Mouse (Mus musculus) right cerebral cortex, adult 2 months (tissue): ENCODE data around the gene Gstm6.
"Not testable (repeated sequence)": the region's sequence is repeated elsewhere in the genome, so short reads cannot be mapped to it uniquely, and the experiment has no call there.

Experiments
- DNase-seq, 2 experiments: peaks; one replicate each; pipeline ENCODE4 v3.0.0; 2021 to 2022; ENCODE audit warnings: low spot score in 2 of 2

Gene Gstm6

DNA sequence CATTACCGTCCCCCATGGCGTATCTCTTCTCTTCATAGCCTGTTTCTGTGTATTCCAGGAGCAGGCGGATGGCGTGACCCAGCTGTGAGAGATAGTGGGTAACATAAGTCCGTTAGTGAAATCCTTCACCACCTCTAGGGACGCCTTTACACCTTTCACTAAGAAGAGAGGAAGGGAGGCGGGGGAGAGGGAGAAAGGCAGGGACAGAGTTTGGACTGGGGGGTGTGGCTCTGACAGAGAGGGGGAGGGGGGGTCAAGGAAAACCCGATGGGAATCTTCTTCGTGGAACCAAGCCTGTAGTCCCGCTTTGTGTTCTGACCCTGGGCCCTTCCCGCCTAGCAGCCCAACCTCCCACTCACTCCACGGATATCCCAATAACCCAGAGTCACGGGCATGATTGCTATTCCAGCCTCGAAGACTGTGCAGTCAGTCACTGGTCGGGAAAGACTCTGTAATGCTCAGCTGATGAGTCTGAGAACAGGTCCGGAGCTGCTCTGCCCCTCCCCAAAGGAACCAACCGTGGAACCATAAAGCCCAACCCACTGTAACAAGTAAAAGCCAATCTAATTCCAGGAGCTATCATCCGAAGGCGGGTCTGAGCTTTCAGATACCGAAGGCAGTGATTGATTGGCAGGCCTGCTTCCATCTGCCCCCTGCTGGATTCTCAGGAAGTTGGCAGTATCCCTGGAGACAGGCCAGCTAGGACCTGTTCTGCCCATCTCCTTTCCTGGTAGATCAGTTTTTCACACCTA, at the start of gene Gstm6:
Gene Gstm6 (minus strand): TSS at position 511 of the 752 bp plus-strand sequence.
- DNase-seq, result no peak

DNA sequence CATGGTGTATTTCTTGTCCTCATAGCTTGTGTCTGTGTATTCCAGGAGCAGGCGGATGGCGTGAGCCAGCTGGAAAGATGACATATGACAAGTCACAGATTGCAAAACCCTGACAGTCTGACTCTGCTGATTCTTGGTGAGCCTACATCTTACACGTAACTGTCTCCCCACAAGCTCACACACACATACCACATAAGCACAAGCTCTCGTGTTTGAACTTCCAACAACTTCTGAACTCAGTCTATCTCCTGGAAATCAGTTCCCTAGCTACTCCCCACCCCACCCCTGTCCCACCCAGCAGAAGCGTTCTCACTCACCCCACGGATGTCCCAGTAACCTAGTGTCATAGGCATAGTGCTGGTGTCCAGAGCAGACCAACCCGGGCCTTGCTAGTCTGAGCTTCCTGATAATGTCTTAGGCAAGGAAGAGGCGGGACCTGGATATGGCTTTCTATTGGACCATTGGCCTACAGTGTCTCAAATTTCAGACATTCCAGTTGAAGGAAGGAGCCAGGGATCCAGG, 42.6 kb upstream of the Gstm6 start, which contains the start of gene Gstm2:
Gene Gstm2 (minus strand): TSS at position 413 of the 522 bp plus-strand sequence.
- no peak for DNase-seq

DNA sequence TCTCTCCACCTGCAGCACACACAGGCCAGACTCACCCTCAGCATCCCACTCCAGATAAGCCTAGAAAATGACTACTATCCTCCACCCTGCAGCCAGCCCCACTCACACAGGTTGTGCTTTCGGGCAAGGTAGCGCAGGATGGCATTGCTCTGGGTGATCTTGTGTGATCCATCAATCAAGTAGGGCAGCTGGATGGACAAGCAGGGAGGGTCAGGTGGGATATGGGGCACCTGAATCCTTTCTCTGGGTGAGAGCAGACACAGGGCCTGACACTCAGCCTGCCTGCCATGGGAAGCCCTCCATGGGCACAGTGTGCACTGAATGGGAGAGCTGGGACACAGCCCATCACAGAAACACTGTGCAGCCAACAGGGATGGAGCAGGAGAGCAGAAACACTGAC, 41.6 kb upstream of the Gstm6 start:
- DNase-seq, result not testable (repeated sequence)

DNA sequence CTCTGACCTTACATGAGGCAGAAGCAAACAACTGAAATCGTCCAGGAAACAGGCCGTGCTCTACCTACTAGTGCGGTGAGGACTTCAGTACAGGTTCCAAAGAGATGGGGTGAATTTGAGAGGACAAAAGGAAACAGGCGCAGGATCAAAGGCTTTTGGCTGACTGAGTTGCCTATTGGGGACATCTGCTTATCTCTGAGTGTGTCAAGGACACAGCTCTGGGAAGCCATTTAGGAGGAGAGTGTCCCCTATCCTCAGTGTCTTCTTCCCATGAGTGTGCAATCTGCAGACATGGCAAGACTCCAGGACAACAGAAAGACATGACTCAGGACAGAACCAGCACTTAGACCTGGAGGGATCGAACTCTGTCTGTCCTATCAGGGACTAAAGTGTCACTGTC, 40.9 kb upstream of the Gstm6 start:
- DNase-seq, result no peak

DNA sequence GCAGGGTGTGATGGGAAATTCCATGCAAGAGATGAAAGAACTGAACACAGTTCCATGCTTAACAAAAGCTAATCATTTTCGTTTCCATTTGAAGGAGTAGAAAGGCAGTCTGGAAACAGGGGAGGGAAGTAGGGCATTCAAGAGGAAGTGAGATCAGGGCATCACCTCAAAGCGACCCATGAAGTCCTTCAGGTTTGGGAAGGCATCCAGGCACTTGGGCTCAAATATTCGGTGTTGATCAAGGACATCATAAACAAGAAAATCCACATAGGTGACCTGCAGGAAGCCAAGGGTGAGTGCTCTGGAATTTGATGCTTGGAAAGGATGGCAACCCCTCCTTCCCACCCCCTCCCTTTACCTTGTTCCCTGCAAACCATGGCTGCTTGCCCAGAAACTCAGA, 40.2 kb upstream of the Gstm6 start:
- DNase-seq, result no peak

DNA sequence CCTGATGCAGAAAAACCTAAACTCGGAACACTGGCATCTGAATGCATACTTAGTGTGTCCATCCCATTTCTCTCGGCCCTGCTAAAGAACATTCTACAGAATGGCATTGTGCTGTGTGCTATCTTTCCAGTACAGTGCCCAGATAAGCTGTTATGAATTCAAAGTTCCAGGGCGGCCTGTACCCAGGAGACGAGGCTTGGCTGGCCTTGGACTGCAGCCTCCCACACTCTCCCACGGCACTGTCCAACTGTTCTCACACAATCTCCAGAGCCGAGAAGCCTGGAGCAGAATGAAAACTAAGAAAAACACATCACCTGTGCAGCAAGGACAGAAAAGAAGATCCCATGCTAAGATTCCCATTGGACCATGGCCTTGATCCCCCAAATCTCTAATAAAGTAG, 39.2 kb upstream of the Gstm6 start:
- peak in 1 of 2 experiments; percentile 4 for DNase-seq

DNA sequence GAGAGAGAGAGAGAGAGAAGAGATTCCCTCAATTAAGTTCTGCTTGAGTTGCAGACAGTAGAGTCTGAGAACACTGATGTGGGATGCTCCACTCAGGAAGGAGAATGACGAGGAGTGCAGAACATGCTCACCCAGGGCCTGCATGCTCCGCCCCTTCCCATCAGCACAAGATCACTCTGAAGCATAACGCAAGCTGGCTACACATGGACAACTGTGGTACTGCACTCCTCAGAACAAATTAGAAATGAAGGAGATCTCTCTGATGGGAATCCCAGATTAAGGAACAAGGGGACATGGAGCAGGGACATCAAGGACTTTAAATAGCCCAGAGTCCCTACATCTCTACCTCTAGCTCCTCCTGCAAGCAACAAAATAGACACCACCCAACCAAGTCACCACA, 37.7 kb upstream of the Gstm6 start:
- DNase-seq, result no peak

DNA sequence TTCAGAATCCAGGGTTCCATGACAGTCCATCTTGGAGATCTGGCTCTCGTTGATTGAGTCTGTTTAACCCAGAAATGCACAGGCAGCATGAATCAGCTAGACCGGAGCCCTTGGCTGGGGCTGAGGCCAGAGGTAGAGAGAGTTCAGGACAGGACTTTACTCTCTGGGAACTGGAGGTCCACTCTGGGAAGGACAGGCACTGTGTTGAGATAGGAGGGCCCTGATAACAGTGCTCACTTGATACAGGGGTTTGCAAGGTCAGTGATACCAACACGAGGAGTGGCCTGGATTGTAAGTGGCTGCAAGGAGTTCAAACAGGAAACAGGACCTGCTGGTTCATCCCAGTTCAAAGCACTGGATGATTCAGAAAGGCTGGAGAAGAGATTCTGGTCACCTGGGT, 34.1 kb upstream of the Gstm6 start:
- DNase-seq, result no peak

DNA sequence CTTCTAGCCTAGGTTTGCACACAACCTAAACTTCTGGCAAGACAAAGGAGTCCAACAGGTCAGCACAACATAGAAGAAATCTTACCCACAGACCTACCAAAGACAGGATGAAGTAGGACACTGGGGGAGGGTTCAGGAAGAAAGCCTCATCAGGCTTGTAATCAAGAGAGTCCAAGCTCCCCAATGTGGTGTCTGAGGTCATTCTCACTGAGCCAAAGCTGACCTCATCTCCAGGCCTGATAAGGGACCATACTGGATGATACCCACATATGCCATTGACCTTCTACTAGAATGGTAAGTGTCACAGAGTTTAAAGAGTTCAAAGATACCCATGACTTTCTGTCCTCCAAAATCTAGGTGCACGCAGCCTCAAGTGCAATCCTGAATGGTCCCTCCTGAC, 30.7 kb upstream of the Gstm6 start:
- DNase-seq, result no peak

DNA sequence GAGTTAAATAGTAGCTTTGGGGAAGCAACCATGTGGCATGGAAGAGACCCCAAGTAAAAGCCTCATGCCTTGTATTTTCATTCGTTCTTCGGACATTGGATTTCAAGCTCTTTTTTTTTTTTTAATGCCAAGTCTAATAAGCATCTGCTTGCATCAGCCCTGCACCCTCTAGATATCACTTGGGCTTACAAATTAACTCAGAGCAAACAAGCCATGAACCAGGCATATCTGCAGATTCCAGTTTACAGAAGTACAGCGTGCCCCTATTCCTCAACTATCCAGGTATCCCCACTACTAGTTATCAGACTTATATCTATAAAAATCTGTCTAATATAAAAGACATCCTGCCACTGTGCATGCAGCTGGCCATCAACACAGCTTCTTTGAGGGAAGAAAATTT, 28.5 kb upstream of the Gstm6 start:
- no peak for DNase-seq

DNA sequence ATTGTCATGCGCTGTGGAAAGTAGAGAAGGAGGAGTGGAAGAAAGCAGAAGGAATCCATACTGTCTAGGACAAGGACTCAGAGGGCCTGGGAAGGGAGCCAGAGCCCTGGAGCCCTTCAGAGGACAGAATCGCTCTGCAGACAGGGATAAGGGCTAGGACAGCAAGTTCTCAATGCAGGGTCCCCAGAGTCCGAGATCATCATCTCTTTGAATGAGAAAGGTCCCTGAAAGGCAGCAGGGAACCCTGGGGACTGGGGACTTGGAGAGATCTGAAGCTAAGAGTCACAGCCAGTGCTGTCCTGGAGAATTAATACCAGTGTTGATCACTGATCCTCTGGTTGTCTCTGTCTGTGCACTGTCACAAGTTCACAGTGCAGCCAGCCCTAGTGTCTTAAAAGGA, 27.6 kb upstream of the Gstm6 start:
- not testable (repeated sequence) for DNase-seq

DNA sequence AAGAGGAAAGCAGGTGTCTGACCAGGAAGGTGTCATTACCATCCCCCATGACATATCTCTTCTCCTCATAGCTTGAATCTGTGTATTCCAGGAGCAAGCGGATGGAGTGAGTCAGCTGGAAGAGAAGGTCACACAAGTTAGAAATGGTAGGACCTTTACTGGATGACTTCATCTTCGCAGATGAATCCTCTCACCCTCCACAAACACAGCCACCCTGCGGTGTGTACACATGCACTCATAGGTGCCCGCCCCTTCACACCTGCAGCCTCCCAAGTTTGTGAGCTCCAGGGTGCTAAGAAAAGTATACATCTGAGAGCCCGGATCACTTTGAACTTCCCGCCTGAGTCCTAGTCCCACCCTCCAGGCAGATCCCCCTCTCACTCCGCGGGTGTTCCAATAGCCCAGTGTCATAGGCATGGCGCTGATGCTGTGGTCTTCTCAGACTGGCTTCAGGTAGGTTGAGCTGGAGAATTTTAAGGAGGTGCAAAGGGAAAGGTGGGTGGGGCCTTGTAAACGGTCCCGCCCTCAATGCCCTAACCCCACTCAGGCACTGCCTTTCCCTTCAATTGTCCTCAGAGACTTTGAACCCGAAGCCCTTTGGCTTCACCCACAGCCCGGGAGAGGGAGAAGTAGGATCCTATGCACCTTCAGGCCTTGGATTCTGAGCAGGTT, 25.3 kb upstream of the Gstm6 start, which contains the start of gene Gstm3:
Gene Gstm3 (minus strand): TSS at position 560 of the 672 bp plus-strand sequence.
- DNase-seq, result no peak

DNA sequence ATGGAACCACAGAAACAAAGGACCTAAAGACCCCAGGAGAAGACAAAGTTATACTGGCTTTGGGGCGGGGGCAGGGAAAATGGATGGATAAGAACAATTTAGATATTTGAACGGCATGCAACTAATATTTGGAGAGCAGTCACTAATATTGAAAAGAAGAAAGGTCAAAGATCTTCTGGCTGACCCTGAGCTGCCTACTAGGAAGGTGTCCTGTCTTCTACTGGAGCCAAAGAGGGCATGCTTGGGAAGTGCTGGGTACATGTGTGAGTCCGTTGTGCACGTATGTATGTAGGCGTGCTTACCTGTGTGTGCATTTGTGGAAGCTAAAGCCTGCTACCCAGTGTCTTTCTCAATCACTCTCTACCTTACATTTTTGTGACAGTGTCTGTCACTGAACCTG, 23.1 kb upstream of the Gstm6 start:
- no peak for DNase-seq

DNA sequence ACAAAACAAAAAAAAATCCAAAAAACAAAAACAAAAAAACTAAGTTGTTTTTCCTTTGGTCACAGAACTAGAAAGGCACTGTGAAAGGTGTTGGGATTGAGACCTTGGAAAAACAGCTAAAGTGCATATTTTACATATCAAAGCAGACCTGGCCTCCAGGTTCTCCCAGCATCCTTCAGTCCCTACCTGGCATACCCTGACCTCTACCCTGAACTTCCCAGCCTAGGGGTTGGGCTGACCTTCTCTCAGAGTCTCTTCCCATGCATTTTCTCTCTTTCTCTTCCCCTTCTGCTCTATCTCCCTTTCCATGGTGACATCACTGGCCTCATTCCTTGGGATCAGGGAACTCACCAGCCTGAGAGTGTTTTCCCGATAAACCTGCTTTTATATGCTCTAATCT, 22.0 kb upstream of the Gstm6 start:
- no peak for DNase-seq

DNA sequence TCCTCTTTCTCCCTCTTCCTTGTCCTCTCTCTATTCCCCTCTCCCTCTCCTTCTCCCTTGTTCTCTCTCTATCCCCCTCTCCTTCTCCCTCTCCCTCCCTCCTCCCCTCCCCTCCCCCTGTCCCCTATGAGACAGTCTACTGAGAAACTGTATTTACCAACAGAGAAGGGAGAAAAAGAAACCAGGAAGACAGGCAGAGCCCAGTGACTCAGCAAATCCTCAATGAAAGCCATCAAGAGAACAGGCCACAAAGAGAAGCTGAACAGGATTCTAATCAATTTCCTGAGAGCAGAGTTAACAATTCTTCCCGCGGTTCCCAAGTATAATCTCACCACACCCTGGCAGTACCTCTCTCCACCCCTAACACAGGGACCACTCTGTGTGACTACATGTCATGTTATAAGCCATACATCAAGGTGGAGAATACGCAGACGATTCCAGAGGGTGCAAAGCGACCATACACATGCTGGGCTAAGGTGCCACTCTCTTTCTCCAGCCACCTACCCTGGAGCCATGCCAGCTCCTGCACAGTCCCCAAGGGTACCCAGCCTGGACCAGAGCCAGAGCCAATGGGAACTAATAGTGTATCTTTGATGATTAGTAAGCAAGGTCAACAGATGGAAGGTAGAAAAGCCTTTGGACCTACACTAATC, 21.2 kb upstream of the Gstm6 start:
- DNase-seq, result no peak

DNA sequence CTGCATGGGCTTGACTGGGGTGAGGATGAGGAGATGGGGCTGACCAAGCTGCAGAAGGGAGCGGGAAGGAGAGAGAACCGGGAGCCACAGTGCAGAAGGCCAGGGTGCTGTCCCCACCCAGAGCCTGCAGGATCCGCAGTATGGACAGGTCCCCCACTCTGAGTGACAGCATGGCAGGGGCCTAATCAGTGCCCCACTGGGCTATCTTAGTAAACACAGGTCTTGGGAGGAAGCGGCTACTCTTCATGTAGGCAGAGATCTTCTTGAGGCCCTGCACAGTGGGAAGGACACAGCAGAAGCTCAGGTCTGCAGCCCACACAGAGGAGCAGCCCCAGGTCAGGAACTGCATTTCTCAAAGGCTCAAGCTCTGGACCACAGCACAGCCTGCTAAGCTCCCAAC, 20.5 kb upstream of the Gstm6 start:
- DNase-seq, result no peak

DNA sequence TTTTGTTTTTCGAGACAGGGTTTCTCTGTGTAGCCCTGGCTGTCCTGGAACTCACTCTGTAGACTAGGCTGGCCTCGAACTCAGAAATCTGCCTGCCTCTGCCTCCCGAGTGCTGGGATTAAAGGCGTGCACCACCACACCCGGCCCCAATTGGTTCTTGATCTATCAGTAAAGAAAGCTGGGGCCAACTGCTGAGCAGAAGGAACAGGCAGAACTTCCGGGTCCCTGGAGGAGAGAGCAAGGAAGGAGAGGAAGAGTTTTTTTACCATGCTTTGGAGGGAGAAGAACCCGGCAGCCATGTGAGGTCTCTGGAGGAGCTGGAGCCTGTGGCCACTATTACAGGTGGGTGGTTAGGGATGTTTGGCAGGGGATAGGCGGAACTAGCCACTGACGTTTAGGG, 11.7 kb upstream of the Gstm6 start:
- not testable (repeated sequence) for DNase-seq

DNA sequence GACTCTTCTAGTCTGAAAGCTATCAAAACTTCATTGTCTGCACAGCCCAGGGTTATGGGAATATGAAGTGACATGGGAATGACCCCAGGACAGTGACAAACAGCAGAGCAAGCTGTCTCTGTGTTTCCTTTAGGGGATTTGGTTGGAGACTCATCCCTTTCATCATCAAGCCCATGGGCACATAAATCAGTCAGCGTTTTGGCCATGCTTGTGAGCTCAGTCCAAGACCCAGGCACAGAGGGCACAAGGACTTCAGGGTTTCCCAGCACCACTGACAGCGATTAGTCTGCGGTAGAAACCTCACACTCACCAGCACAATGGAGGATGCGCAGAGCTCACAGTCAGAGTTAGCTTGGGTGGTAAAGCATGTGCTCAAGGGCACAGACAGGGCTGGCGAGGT, 10.4 kb upstream of the Gstm6 start:
- DNase-seq, result no peak

DNA sequence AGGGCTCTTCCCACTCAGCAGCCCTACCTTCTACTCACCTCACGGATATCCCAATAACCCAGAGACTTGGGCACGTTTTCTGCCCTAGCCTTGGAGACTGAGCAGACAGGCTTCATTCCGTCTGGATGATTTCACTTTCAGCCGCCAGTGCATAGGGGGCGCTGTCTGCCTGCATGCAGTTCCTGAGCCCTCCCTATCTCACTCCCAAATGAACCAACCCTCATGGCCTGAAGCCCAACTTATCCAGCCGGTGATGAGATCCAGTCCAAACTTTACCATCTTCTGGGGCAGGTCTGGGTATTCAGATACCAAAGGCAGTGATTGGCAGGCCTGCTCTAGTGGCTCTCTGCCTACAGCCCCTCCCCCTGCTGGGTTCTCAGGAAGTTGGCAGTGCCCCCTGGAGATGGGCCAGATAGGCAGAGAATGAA, 9.8 kb upstream of the Gstm6 start:
- DNase-seq, result peak; percentile 24 to 49

DNA sequence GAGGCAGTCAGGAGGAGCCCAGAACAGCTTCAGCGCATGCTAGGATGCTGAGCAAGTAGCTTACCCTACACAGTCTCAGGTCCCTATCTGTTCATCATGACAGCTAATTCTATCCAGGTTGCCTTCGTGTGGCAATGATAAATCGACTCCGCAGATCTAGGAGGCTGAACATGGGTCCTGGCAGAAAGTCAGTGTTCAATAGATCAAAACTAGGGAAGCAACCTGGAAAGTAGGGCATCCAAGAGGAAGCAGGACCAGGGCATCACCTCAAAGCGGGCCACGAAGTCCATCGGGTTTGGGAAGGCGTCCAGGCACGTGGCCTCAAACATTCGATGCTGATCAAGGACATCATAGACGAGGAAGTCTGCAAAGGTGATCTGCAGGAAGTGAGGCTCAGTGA, 7.0 kb upstream of the Gstm6 start:
- no peak for DNase-seq

DNA sequence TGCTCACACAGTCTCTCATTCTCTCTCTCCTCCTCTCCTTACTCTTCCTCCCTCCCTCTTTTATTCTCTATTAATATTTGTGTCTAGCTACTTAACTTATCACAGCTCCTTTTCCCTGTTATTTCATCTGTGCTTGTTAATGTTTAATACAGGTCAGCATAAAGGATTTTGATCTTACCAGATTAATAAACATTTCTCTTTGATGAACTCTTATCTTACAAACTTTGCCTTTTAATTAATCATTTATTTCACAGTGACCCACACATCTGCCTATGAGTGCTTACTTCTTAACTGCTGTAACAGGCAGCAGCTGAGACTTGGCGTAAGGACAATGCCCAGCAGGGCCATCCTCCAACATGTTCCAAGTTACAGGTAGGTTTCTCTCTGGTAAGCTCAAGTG, 5.9 kb upstream of the Gstm6 start:
- DNase-seq, result not testable (repeated sequence)

DNA sequence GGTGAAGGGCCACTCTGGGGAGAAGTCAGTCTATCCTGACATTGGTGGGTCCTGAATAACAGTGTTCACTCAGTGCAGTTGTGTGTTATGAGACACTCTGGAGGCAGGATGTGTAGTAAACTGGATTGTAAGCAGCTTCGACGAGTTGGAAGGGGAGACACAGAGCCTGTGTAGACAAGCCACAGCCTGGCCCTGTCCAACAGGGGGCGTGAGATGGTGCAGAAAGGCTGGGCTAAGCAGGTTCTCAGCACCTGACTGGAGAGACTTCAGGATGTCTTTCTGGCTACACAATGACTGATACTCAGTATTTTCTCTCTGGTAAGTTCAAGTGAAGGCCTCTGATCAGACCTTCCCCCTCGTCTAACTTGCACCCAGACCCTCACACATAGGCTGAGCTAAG, 2.2 kb upstream of the Gstm6 start:
- DNase-seq, result no peak

DNA sequence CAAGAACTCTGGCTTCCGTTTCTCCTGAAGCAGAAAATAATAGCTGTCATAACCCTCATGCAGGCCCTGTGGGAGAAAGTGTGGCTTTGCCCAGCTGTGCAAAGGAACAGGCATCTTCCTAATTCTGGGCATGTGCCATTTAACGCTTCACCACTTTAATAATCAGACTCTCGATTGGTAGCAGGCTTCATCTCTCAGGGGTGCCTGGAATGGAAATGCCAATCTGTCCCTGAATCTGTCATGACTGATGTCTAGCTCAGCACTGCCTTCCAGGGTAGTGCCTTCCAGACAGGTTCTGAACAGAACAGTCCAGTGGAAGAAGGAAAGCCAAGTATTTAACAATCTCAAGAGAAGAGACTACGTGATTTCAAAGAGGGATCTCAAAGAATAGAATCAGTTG, 2.3 kb downstream of the Gstm6 start:
- DNase-seq, result no peak
